Mouse (Mus musculus): ENCODE measurements around the gene Coq8a. TPM values are rescaled to one million over a fixed set of nuclear protein-coding genes. Genes with fewer than 3 reads are reported as not detected.

Gene Coq8a
- total RNA-seq, 2 experiments from 2014 or later: 633 to 1,638 TPM

DNA sequence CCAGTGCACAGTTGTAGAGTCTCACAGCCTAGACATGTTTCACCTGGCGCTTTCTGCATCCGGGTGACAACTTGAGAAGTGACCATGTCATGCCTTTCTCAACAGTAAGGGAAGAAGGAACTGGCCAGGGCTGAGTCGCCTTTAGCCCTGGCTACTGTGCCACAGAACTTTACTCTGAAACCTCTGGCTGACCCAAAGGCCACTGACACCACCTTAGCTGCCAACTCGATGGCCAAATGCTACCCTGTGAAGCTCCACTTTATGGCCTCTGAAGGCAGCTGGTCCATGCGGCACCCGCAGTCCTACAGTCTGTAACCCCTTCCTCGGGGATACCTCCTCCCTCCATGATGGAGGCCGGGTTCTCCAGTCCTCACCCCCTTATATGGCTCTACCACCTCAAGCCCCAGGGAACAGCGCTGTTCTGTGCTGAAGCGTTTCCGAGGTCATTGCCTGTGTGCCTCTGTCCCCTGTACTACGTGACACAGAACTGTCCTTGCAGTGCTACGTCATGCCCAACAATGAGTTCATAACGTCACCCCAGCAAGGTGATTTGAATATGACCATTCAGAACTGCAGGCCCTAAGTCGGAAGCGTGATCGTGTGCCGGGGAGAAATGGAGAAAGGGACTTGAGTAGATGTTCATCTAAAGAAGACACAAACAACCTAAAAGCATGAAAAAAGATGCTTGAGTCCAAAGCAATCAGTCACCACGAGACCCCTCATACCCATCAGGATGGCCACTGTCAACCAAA lies 21.6 kb upstream of the Coq8a start:
- H3K4me3 ChIP-seq: no peak overlapping the region
- intact Hi-C loops (cut with DNase I): no loop called here
- H3K27ac ChIP-seq: no peak overlapping the region
- no peak for TF ChIP-seq CTCF (IDR thresholded peaks at IDR 0.05)
- peak; percentile 63 for DNase-seq

DNA sequence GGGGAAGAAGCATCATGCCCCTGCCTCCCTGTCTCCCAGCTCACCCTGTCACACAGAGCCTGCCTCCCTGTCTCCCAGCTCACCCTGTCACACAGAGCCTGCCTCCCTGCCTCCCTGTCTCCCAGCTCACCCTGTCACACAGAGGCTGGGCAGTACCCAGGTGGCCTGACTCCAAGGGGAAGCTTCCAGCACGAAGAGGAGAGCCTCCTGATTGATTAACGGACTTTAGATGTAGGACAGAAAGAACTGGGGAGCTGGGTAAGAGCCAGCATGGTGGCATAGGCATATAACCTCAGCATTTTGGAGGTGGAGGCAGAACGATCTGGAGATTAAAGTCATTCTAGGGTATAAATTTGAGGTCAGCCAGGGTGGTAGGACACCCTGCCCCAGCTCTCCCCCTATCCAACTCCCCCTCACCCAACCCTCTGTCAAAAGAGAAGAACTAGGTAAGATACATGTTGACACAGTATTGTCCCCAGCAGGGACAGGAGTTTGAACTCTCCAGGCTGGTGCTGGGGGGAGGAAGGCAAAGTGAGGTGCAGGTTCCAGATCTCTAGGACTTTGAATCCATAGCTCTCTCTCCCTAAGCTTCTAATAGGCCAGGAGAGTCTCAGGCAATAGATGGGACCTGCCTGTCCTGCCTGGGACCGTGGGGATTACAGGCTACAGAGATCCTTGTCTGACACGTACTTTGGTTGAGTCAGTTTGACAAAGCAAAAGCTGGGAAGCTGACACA lies 17.3 kb upstream of the Coq8a start:
- Histone ChIP-seq H3K4me3 (no peak overlapping the region), H3K27ac (no peak overlapping the region)
- DNase-seq: no peak
- TF ChIP-seq CTCF (IDR thresholded peaks at IDR 0.05): no peak
- intact Hi-C loops (cut with DNase I): loop anchor here (5.0 kb wide), 1 partner anchor 359 kb away; no protein-coding TSS in a partner anchor

DNA sequence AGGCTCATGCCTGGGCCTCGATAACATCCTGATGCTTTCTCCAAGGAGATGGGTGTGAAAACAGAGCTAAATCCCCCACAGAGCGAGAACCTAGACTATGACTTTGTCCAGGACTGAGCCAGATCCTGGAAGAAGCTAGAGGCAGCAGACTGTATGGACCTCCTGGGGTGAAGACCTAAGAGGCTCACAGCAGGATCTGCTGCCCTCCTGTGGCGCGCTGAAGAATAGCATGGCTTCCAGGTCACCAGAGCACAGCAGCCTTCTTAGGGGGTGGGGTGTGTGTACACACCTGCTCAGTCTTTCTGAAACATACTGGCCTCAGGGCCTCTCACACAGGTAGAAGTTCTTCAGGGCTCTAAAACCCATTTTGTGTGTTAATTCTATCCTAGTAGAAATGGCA lies 15.6 kb upstream of the Coq8a start:
- Histone ChIP-seq H3K4me3 (no peak overlapping the region), H3K27ac (no peak overlapping the region)
- peak; percentile 81 for DNase-seq
- intact Hi-C loops (cut with DNase I): loop anchor here (1.0 to 5.0 kb wide), 2 partner anchors 38 to 358 kb away; no protein-coding TSS in a partner anchor
- peak; percentile 100 for TF ChIP-seq CTCF (IDR thresholded peaks at IDR 0.05)

- Histone ChIP-seq H3K4me3 (no peak overlapping the region), H3K27ac (no peak overlapping the region)
- no peak for DNase-seq
- no peak for TF ChIP-seq CTCF (IDR thresholded peaks at IDR 0.05)
- intact Hi-C loops (cut with DNase I): no loop called here
Observed at GRCm38 (mm10) chr1:180212911-180213310, 13.5 kb upstream of the Coq8a start.

- peak; percentile 83 for DNase-seq
- no peak for TF ChIP-seq CTCF (IDR thresholded peaks at IDR 0.05)
Observed at GRCm38 (mm10) chr1:180210781-180211271, 11.4 kb upstream of the Coq8a start.

GRCm38 (mm10) chr1:180210031-180210432 lies 10.6 kb upstream of the Coq8a start:
- no peak for TF ChIP-seq CTCF (IDR thresholded peaks at IDR 0.05)
- intact Hi-C loops (cut with DNase I): no loop called here
- peak; percentile 71 for DNase-seq
- H3K27ac ChIP-seq: peak overlapping the region; percentile 88
- H3K4me3 ChIP-seq: no peak overlapping the region

More at GRCm38 (mm10) chr1:180210781-180211271, 11.4 kb upstream of the Coq8a start:
- Histone ChIP-seq H3K4me3 (no peak overlapping the region; the same call in 1 of the 2 replicates), H3K27ac (peak overlapping the region; percentile 88)
- intact Hi-C loops (cut with DNase I): no loop called here

GRCm38 (mm10) chr1:180208370-180208769 lies 9.0 kb upstream of the Coq8a start:
- intact Hi-C loops (cut with DNase I): no loop called here
- DNase-seq: no peak
- TF ChIP-seq CTCF (IDR thresholded peaks at IDR 0.05): no peak
- Histone ChIP-seq H3K27ac (peak overlapping the region; percentile 88; the same call in 1 of the 2 replicates), H3K4me3 (no peak overlapping the region)

DNA sequence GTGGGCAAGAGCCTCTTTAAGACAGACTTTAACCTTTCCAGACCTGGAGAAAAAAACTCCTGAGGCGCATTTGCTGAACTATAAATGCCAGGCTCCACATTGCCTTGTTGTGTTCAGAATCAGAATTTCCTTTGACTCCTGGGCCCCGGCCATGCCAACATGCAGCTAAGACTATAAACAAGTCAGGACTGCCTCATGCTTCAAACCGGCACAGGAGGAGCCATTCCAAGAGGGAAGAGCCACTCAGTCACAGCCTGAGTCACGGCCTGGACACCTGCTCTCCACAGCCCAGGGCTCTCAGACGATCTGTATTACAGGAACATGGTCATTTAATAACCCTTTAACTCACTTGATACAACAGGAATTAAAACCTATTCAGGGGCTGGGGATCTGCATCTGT lies 1.3 kb upstream of the Coq8a start:
- peak; percentile 75 for DNase-seq
- Histone ChIP-seq H3K27ac (peak overlapping the region; percentile 87), H3K4me3 (no peak overlapping the region)
- no peak for TF ChIP-seq CTCF (IDR thresholded peaks at IDR 0.05)
- intact Hi-C loops (cut with DNase I): no loop called here

DNA sequence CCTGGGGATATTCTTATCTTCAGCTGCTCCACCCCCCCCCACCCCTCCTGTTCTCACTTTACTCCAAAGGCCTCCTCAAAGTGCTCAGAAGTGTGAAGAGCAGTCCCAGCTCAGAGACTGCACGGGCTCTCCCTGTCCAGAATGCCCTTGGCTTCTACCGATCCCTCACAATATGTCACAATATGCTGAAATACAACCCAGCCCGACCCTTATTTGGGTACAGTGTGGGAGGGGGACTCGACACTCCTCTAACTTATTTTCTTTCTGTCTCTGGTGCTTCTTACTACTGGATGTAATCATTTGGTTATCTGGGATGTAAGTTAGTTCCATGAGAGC lies 281 bp upstream of the Coq8a start:
- intact Hi-C loops (cut with DNase I): no loop called here
- Histone ChIP-seq H3K4me3 (no peak overlapping the region), H3K27ac (peak overlapping the region; percentile 87; the same call in 1 of the 2 replicates)
- no peak for TF ChIP-seq CTCF (IDR thresholded peaks at IDR 0.05)
- no peak for DNase-seq

DNA sequence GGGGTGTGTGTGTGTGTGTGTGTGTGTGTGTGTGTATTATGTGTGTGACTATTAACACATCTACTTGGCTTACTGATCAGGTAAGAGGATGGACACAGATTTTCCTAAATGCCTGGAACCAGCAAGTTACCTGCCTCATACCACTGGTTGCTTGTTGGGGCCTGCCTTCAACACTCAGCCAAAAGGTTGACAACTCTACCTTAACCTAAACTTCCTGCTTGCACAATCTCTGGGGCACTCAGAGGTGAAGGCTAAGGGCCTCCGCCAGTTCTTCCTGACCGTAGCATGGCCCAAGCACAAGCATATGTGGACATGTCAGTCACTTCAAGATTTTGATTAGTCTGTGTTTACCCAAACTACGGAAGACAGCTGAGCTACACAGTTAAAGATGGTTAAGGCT lies 1.4 kb downstream of the Coq8a start:
- no peak overlapping the region for H3K4me3 ChIP-seq
- H3K27ac ChIP-seq: no peak overlapping the region
- intact Hi-C loops (cut with DNase I): no loop called here
- no peak for TF ChIP-seq CTCF (IDR thresholded peaks at IDR 0.05)
- no peak for DNase-seq

GRCm38 (mm10) chr1:180196508-180196907 lies 2.9 kb downstream of the Coq8a start:
- Histone ChIP-seq H3K4me3 (peak overlapping the region; percentile 82), H3K27ac (peak overlapping the region; percentile 99)
- TF ChIP-seq CTCF (IDR thresholded peaks at IDR 0.05): no peak
- no peak for DNase-seq
- intact Hi-C loops (cut with DNase I): no loop called here

- peak; percentile 99 for DNase-seq
- no peak for TF ChIP-seq CTCF (IDR thresholded peaks at IDR 0.05)
- intact Hi-C loops (cut with DNase I): no loop called here
- Histone ChIP-seq H3K27ac (peak overlapping the region; percentile 99), H3K4me3 (peak overlapping the region; percentile 82)
Observed at GRCm38 (mm10) chr1:180195703-180196381, 3.6 kb downstream of the Coq8a start.

Measured in gastrocnemius, adult 2 months (tissue).